Mouse (Mus musculus) forebrain, embryonic 10.5 days (tissue): Measurements from ENCODE around the gene 2900011O08Rik. TPM values are rescaled to one million over a fixed set of nuclear protein-coding genes. Genes with fewer than 3 reads are reported as not detected.
A peak's percentile ranks its signal among the peaks of the same experiment; 100 is the strongest.
"Not testable (repeated sequence)": the region's sequence is repeated elsewhere in the genome, so short reads cannot be mapped to it uniquely, and the experiment has no call there.

Source experiments
- DNase-seq: peaks from one replicate; pipeline ENCODE4 v3.0.0-alpha.2; 2017; ENCODE audit warnings: low spot score; ENCODE audit errors: extremely low spot score
- H3K27ac ChIP-seq: fragments of 300-500 bp; sonication (generic); 2 replicates; pipeline ENCODE4 v1.5.1; 2016; ENCODE audit warnings: mild to moderate bottlenecking
- H3K27me3 ChIP-seq: fragments of 300-500 bp; sonication (generic); 2 replicates; pipeline ENCODE4 v1.6.1; 2016; ENCODE audit warnings: mild to moderate bottlenecking; ENCODE audit not compliant: poor library complexity, severe bottlenecking
- H3K36me3 ChIP-seq: fragments of 300-500 bp; sonication (generic); replicated peaks from 2 replicates; pipeline ENCODE4 v1.6.1; 2016; ENCODE audit warnings: mild to moderate bottlenecking, moderate library complexity
- H3K4me1 ChIP-seq: fragments of 300-500 bp; sonication (generic); 2 replicates; pipeline ENCODE4 v1.6.1; 2016
- H3K4me3 ChIP-seq: fragments of 300-500 bp; sonication (generic); 2 replicates; pipeline ENCODE4 v1.5.1; 2016; ENCODE audit warnings: mild to moderate bottlenecking, moderate library complexity
- H3K9me3 ChIP-seq: fragments of 300-500 bp; sonication (generic); 2 replicates; pipeline ENCODE4 v1.6.1; 2016; ENCODE audit warnings: mild to moderate bottlenecking, moderate library complexity
- WGBS: fragments of 180-500 bp; shearing (Covaris S2); methylation state at CpG from one replicate; pipeline ENCODE4 v1.1.7; 2016; 5-methylcytosine and 5-hydroxymethylcytosine counted together
- polyA plus RNA-seq: library from polyadenylated mRNA; unstranded; fragments of >200 nt; fragmentation: Nextera tagmentation; extraction: Ambion mirVana; gene quantifications from 2 replicates; pipeline ENCODE4 v1.2.1, GENCODE M21; 2016

The 2900011O08Rik gene
- polyA plus RNA-seq, 1 experiment from 2014 or later, result 15.0 TPM

- Histone ChIP-seq H3K36me3 (no peaks in the 10 kb centered on the region), H3K9me3 (no peaks in the 10 kb centered on the region), H3K4me3 (no peak overlapping the region), H3K4me1 (peaks cover 39% of the 10 kb centered on the region), H3K27ac (peak overlapping the region; percentile 56; the same call in 1 of the 2 replicates), H3K27me3 (peaks cover 8% of the 10 kb centered on the region; the same call in 1 of the 2 replicates)
- no peak for DNase-seq
- 14% methylated on average over 1 of the region's 1 CpGs for WGBS
Measured at GRCm38 (mm10) chr16:14055271-14055670, 68.9 kb downstream of the 2900011O08Rik start.

DNA sequence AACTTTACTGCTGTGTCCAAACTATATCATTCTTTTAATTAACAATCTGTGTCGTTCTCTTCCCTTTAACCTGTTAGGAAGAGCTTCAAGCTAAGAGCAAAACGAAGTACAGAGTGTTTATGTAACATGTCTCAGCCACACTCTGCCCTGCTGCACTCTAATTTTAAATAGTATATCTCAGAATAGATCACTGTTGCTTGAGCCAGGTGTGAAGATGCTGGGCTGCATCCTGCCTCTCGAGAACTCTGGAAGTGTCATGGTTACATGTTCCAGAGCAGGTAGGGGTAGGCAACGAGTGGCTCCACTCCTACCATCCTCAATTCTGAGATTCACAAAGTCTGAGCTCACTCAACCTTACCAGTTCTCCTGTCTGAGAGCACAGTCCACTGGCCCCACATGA lies 70.3 kb downstream of the 2900011O08Rik start:
- peaks cover 8% of the 10 kb centered on the region; the same call in 1 of the 2 replicates for H3K27me3 ChIP-seq
- no peak for DNase-seq
- peak overlapping the region; percentile 85 for H3K27ac ChIP-seq
- H3K4me3 ChIP-seq, result no peak overlapping the region
- H3K9me3 ChIP-seq, result no peaks in the 10 kb centered on the region
- H3K36me3 ChIP-seq, result no peaks in the 10 kb centered on the region
- 86% methylated on average over 4 of the region's 4 CpGs for WGBS
- H3K4me1 ChIP-seq, result peaks cover 44% of the 10 kb centered on the region

DNA sequence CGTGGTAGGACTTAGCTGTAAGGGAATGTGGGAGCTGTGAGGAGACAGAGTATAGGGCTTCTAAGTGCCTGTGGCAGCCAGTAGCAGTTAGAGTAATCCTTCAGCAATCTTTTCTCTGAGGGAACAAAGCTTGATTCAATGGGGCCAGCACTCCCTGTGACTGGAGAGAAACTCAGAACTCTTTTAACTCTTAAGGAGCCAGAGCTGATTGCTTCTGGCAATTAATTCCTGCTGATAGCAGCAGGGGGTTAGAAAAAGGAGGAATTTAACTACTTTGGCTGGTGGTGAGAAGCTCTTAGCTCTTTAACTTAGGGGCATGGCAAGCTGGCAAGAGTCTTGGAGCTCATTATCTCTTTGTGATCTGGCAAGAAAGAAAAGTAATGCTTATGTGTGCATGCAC lies 72.1 kb downstream of the 2900011O08Rik start:
- Histone ChIP-seq H3K9me3 (no peaks in the 10 kb centered on the region), H3K27me3 (peaks cover 8% of the 10 kb centered on the region; the same call in 1 of the 2 replicates), H3K4me3 (no peak overlapping the region), H3K27ac (peak overlapping the region; percentile 85), H3K36me3 (no peaks in the 10 kb centered on the region), H3K4me1 (peaks cover 44% of the 10 kb centered on the region)
- WGBS, result 4% methylated on average over 1 of the region's 1 CpGs
- DNase-seq, result peak; percentile 43

GRCm38 (mm10) chr16:14059118-14059854 lies 72.9 kb downstream of the 2900011O08Rik start:
- Histone ChIP-seq H3K9me3 (no peaks in the 10 kb centered on the region), H3K4me1 (peaks cover 44% of the 10 kb centered on the region), H3K4me3 (no peak overlapping the region), H3K36me3 (no peaks in the 10 kb centered on the region), H3K27ac (no peak overlapping the region), H3K27me3 (peaks cover 8% of the 10 kb centered on the region; the same call in 1 of the 2 replicates)
- DNase-seq, result no peak
- 55% methylated on average over 1 of the region's 1 CpGs for WGBS

DNA sequence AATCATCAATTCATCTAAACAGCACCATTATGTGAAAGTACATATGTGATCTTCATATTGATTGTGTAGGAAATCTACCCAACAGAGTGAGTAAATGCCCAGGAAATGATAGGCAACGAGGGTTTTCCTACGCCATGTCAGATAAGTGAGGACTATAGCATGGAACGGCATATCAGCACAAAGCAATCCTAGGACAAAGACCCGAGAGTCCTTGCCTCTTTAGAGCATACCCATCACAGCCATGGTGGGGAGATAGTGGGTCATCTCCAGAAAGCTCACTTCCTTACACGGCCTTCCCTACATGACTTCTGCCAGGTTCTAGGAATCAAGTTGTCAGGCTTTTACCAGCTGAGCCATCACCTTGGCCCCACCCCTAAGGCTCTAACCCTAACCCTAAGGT lies 73.5 kb downstream of the 2900011O08Rik start:
- Histone ChIP-seq H3K4me3 (no peak overlapping the region), H3K36me3 (no peaks in the 10 kb centered on the region), H3K4me1 (peaks cover 44% of the 10 kb centered on the region), H3K9me3 (no peaks in the 10 kb centered on the region), H3K27ac (no peak overlapping the region), H3K27me3 (peaks cover 8% of the 10 kb centered on the region; the same call in 1 of the 2 replicates)
- no peak for DNase-seq
- 83% methylated on average over 5 of the region's 5 CpGs for WGBS

GRCm38 (mm10) chr16:14066571-14066970 lies 80.2 kb downstream of the 2900011O08Rik start:
- 89% methylated on average over 4 of the region's 4 CpGs for WGBS
- H3K4me3 ChIP-seq, DNase-seq, H3K4me1 ChIP-seq, H3K27me3 ChIP-seq, H3K36me3 ChIP-seq, H3K9me3 ChIP-seq, H3K27ac ChIP-seq: not testable (repeated sequence)

- not testable (repeated sequence) for DNase-seq, H3K27ac ChIP-seq, H3K4me1 ChIP-seq, H3K36me3 ChIP-seq, H3K9me3 ChIP-seq, H3K4me3 ChIP-seq, H3K27me3 ChIP-seq
- WGBS, result 84% methylated on average over 2 of the region's 2 CpGs
Measured at GRCm38 (mm10) chr16:14068701-14069100, 82.3 kb downstream of the 2900011O08Rik start.

DNA sequence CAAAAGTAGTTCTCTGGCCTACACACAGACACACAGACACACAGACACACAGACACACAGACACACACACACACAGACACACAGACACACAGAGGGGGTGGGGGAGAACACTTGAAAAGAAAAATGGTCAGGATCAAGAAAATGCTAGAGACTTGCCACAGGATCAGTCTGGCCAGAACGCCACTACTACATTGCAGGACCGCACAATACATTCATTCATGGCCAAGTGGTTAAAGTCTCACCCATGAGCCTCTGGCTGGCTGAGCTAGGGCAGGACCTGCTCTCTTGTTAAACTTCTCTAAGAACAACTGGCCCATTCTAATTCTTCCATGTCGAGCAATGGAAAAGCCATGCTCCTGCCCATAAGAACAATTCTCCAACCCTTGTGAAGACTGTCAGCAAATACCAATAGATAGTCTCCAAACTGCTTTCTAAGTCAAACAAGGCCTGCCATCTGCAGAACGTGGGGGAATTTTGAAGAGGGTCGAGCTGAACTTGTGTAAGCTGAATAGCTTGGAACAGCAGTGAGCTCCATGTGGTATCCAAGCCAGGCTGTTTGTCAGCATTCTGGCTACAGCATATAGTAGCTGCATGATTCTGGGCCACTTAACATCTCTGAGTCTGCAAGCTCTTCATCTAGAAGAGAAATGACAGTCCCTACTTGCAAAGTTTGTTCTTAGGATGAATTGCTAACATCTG lies 84.2 kb downstream of the 2900011O08Rik start:
- no peaks in the 10 kb centered on the region for H3K27me3 ChIP-seq
- WGBS, result 77% methylated on average over 5 of the region's 5 CpGs

GRCm38 (mm10) chr16:14082925-14083324 lies 96.5 kb downstream of the 2900011O08Rik start:
- H3K9me3 ChIP-seq, result 0 out of 2 replicates have a peak, but pooled peaks cover 4% of the 10 kb centered on the region
- no peak for DNase-seq
- no peaks in the 10 kb centered on the region for H3K36me3 ChIP-seq
- whole genome bisulfite sequencing, result 90% methylated on average over 2 of the region's 2 CpGs
- no peaks in the 10 kb centered on the region for H3K27me3 ChIP-seq
- no peak overlapping the region for H3K4me3 ChIP-seq
- no peak overlapping the region for H3K27ac ChIP-seq
- H3K4me1 ChIP-seq, result no peaks in the 10 kb centered on the region

More for the DNA sequence above, 84.2 kb downstream of the 2900011O08Rik start:
- Histone ChIP-seq H3K9me3 (no peaks in the 10 kb centered on the region), H3K4me1 (no peaks in the 10 kb centered on the region), H3K36me3 (no peaks in the 10 kb centered on the region), H3K27ac (no peak overlapping the region), H3K4me3 (no peak overlapping the region)
- DNase-seq, result no peak

DNA sequence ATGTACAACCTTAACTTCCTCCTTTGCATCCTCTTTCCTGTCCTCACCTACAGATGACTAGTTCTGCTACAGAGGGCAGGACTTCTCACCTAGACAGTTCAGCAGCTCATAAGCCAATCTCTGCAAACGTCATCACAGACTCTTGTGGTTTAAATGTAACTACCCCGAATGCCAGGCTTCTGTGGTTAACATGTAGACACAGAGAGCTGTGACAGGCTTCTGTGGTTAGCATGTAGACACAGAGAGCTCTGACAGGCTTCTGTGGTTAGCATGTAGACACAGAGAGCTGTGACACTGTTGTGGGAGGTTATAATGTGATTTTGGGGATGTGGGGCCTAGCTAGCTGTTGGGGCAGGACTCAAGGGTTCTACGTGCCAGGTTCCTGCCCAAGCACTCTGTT lies 101.8 kb downstream of the 2900011O08Rik start:
- no peak for DNase-seq
- 90% methylated on average over 3 of the region's 3 CpGs for WGBS

GRCm38 (mm10) chr16:14089296-14089695 lies 102.9 kb downstream of the 2900011O08Rik start:
- H3K4me3 ChIP-seq, result no peak overlapping the region
- no peaks in the 10 kb centered on the region for H3K4me1 ChIP-seq
- DNase-seq, result no peak
- H3K36me3 ChIP-seq, result 0 out of 2 replicates have a peak, but pooled peaks cover 5% of the 10 kb centered on the region
- no peaks in the 10 kb centered on the region for H3K9me3 ChIP-seq
- no peaks in the 10 kb centered on the region for H3K27me3 ChIP-seq
- no peak overlapping the region for H3K27ac ChIP-seq
- 90% methylated on average over 3 of the region's 3 CpGs for WGBS

More for the DNA sequence above, 101.8 kb downstream of the 2900011O08Rik start:
- no peaks in the 10 kb centered on the region for H3K27me3 ChIP-seq
- no peak overlapping the region for H3K4me3 ChIP-seq
- no peaks in the 10 kb centered on the region for H3K9me3 ChIP-seq
- no peaks in the 10 kb centered on the region for H3K36me3 ChIP-seq
- no peak overlapping the region for H3K27ac ChIP-seq
- no peaks in the 10 kb centered on the region for H3K4me1 ChIP-seq

DNA sequence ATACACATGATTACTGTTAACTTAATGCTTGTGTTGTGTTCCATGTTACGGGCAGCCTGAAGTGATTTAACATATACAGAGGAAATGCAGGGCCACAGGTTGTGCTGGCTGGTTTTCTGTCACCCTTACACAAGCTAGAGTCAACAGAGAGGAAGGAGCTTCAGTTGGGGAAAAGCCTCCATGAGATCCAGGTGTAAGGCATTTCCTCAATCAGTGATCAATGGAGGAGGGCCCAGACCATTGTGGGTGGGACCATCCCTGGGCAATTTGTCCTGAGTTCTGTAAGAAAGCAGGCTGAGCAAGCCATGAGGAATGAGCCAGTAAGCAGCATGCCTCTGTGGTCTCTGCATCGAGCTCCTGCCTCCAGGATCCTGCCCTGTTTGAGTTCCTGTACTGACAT lies 105.4 kb downstream of the 2900011O08Rik start:
- WGBS, result 89% methylated on average over 2 of the region's 2 CpGs

DNA sequence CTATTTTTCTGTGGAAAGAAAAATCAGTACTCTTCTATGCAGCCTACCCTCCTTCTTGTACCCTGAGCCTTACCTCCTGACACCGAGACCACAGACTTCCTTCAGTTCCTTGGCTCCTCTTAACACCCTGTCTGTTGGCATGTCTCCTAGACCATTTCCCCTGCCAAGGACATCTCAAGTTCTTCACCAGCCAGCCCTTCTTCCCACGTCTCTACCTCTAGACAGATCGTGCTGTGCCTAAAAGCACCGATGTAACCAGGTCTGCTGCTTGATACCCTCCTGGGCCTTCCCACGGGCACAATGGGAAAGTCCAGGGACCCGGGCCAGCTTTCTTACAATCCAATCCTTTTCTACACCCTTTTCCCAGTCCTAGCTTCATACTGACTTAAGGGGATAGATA lies 119.5 kb downstream of the 2900011O08Rik start:
- 90% methylated on average over 6 of the region's 6 CpGs for WGBS
- no peaks in the 10 kb centered on the region for H3K4me1 ChIP-seq

More for the DNA sequence above, 105.4 kb downstream of the 2900011O08Rik start:
- Histone ChIP-seq H3K36me3 (peaks cover 5% of the 10 kb centered on the region; the same call in 1 of the 2 replicates), H3K27me3 (no peaks in the 10 kb centered on the region), H3K4me3 (no peak overlapping the region), H3K4me1 (no peaks in the 10 kb centered on the region), H3K9me3 (no peaks in the 10 kb centered on the region), H3K27ac (no peak overlapping the region)
- DNase-seq, result no peak

More for the DNA sequence above, 119.5 kb downstream of the 2900011O08Rik start:
- no peak overlapping the region for H3K4me3 ChIP-seq
- H3K9me3 ChIP-seq, result no peaks in the 10 kb centered on the region
- no peak for DNase-seq
- H3K27me3 ChIP-seq, result no peaks in the 10 kb centered on the region
- H3K36me3 ChIP-seq, result peaks cover 28% of the 10 kb centered on the region
- no peak overlapping the region for H3K27ac ChIP-seq
